Mouse (Mus musculus) E14TG2a.4 (cell line): ENCODE data around the gene Gm10134.

ENCODE experiments used
- CTCF ChIP-seq: conservative IDR thresholded peaks from 2 replicates; pipeline ENCODE4 v1.5.1; 2014; ENCODE audit warnings: low read length
- NANOG ChIP-seq: IDR thresholded peaks from 2 replicates; pipeline ENCODE4 v1.6.1; 2014; ENCODE audit warnings: borderline replicate concordance, low read length, mixed read lengths

- TF ChIP-seq CTCF, result no peak
- no peak for TF ChIP-seq NANOG
Measured at GRCm38 (mm10) chr2:28468486-28469225, 37.2 kb upstream of the Gm10134 start.
